Mouse (Mus musculus) heart, embryonic 14.5 days (tissue): Measurements from ENCODE around the gene Onecut1. TPM values are rescaled to one million over a fixed set of nuclear protein-coding genes. Genes with fewer than 3 reads are reported as not detected.
A peak's percentile ranks its signal among the peaks of the same experiment; 100 is the strongest.

Experiments used
- ATAC-seq: fragments of 200-750 bp; cut with Nextera tagmentation; 2 replicates; pipeline ENCODE4 v1.8.0; 2017; ENCODE audit warnings: low read depth, moderate TSS enrichment; ENCODE audit not compliant: insufficient number of reproducible peaks, insufficient read depth, low FRiP score
- H3K27ac ChIP-seq, 2 experiments: fragments of 200-500 bp in 1 of 2; fragments of 300-500 bp in 1 of 2; sonication (generic) in 1 of 2; replicated peaks in 1 of 2; 2 replicates each; pipeline ENCODE4 v1.5.1; 2012 to 2014; ENCODE audit warnings: low read depth in 2 of 2, low read length in 2 of 2, control low read depth in 1 of 2, mild to moderate bottlenecking in 1 of 2, mixed read lengths in 1 of 2; ENCODE audit not compliant: control insufficient read depth in 1 of 2, insufficient read depth in 1 of 2
- H3K27me3 ChIP-seq: fragments of 300-500 bp; sonication (generic); 2 replicates; pipeline ENCODE4 v1.6.1; 2014; ENCODE audit warnings: mild to moderate bottlenecking, low read length, control low read depth; ENCODE audit not compliant: control insufficient read depth, insufficient read depth
- H3K36me3 ChIP-seq: fragments of 300-500 bp; sonication (generic); 2 replicates; pipeline ENCODE4 v1.6.1; 2014; ENCODE audit warnings: mild to moderate bottlenecking, control low read depth, low read length, mixed read lengths; ENCODE audit not compliant: control insufficient read depth, insufficient read depth
- H3K4me1 ChIP-seq, 2 experiments: fragments of 200-500 bp in 1 of 2; fragments of 300-500 bp in 1 of 2; sonication (generic) in 1 of 2; 2 replicates each; pipeline ENCODE4 v1.6.1; 2012 to 2014; ENCODE audit warnings: low read length in 2 of 2, control low read depth in 1 of 2, mixed read lengths in 1 of 2; ENCODE audit not compliant: control insufficient read depth in 2 of 2, insufficient read depth in 2 of 2
- H3K4me2 ChIP-seq: fragments of 300-500 bp; sonication (generic); 2 replicates; pipeline ENCODE4 v1.6.1; 2014; ENCODE audit warnings: mild to moderate bottlenecking, low read length
- H3K4me3 ChIP-seq, 2 experiments: fragments of 200-500 bp in 1 of 2; fragments of 300-500 bp in 1 of 2; sonication (generic) in 1 of 2; 2 replicates each; pipeline ENCODE4 v1.5.1; 2012 to 2014; ENCODE audit warnings: low read length in 2 of 2, mild to moderate bottlenecking in 2 of 2, control low read depth in 1 of 2, low read depth in 1 of 2, moderate library complexity in 1 of 2; ENCODE audit not compliant: control insufficient read depth in 1 of 2, insufficient read depth in 1 of 2
- H3K9ac ChIP-seq: fragments of 300-500 bp; sonication (generic); 2 replicates; pipeline ENCODE4 v1.6.1; 2014; ENCODE audit warnings: mild to moderate bottlenecking, low read length
- H3K9me3 ChIP-seq: fragments of 300-500 bp; sonication (generic); 2 replicates; pipeline ENCODE4 v1.6.1; 2016; ENCODE audit warnings: low read length, control low read depth; ENCODE audit not compliant: control insufficient read depth
- WGBS: fragments of 180-500 bp; shearing (Covaris S2); extraction: QIAGEN DNeasy Blood & Tissue Kit; methylation state at CpG from one replicate; pipeline ENCODE4 v1.1.7; 2014; 5-methylcytosine and 5-hydroxymethylcytosine counted together
- polyA plus RNA-seq: library from polyadenylated mRNA; unstranded; fragments of >200 nt; fragmentation: Nextera tagmentation; extraction: Ambion mirVana; gene quantifications from 2 replicates; pipeline ENCODE4 v1.2.1, GENCODE M21; 2014

Onecut1 gene
- polyA plus RNA-seq, 1 experiment from 2014 or later: not detected

DNA sequence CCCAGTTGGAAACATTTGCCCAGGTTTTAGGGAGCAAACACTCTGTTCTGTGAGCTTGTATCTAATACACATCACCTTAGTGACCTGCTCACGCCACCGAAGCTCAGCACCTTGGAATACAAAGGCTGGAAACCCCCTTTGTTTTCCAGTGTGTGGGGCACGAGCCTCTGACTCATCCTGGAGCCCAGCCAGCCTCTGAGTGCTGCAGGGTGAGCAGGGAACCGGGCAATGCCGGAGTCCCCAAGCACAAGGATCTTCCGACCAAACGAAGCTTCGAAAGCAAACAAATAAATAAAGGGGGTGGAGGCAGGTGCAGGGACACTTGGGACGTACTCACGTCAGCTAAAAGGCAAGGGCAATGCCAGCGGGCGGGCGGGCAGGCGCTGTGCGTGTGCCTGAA lies 47.5 kb downstream of the Onecut1 start:
- H3K27ac ChIP-seq: peak overlapping the region; percentile 32 to 39; a peak in 2 of 4 replicates

DNA sequence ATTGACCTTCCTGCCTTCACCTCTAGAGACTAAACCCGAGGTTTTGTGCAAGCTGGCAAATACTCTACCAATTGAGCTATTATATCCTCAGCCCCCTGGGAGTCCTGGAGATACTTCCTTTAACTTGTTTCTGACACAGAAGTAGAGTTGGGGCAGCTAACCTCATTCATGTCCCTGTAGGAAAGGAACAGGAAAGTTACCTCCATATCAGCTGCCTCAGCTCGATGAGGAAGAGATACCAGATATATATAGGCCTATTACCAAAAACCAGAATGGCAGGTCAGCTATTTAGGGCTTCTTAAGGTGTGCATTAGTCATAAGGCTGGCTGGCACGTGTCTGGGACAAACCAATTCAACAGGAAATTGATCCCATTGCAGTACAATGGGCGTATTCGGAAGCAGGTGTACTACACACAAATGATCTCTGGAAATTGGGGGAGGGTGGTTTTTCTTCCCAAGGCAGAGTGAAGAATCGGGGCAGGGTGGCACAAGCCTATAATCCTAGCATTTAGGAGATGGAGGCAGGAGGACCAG lies 48.6 kb downstream of the Onecut1 start:
- no peak overlapping the region for H3K27ac ChIP-seq
- H3K4me3 ChIP-seq: no peak overlapping the region
- H3K4me2 ChIP-seq: no peak overlapping the region
- no peak overlapping the region for H3K9ac ChIP-seq
- H3K36me3 ChIP-seq: no peaks in the 10 kb centered on the region
- no peaks in the 10 kb centered on the region for H3K9me3 ChIP-seq
- H3K27me3 ChIP-seq: no peaks in the 10 kb centered on the region
- peaks cover 17 to 22% of the 10 kb centered on the region in 2 experiments for H3K4me1 ChIP-seq
- ATAC-seq: no peak
- 74% methylated on average over 6 of the region's 6 CpGs for WGBS

More for the DNA sequence above, 47.5 kb downstream of the Onecut1 start:
- H3K9ac ChIP-seq: peak overlapping the region; percentile 48; the same call in 1 of the 2 replicates
- peak; percentile 56; the same call in 1 of the 2 replicates for ATAC-seq
- no peaks in the 10 kb centered on the region for H3K36me3 ChIP-seq
- peaks cover 17 to 22% of the 10 kb centered on the region in 2 experiments for H3K4me1 ChIP-seq
- no peaks in the 10 kb centered on the region for H3K27me3 ChIP-seq
- 0 out of 2 replicates have a peak overlapping the region, but pooled peaks have one; percentile 20 for H3K4me2 ChIP-seq
- H3K9me3 ChIP-seq: no peaks in the 10 kb centered on the region
- H3K4me3 ChIP-seq: no peak overlapping the region
- WGBS: 43% methylated on average over 15 of the region's 15 CpGs

DNA sequence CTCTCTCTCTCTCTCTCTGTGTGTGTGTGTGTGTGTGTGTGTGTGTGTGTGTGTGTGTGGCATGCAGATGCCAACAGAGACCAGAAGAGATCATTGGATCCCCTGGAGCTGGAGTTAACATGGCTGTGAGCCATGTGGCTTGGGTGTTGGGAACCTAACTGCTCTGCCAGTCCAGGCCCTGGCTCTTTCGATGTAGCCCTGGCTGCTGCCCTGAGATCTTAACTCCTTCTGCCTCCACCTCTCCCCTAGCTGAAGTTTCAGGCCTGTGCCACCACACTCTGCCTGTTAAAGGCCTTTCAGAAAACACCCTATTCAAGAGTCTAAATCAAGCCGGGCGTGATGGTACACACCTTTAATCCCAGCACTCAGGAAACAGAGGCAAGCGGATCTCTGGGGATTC lies 49.7 kb downstream of the Onecut1 start:
- Histone ChIP-seq H3K27ac (peak overlapping the region; percentile 10 to 47; a peak in 1 of 4 replicates), H3K4me3 (no peak overlapping the region), H3K9ac (no peak overlapping the region), H3K36me3 (no peaks in the 10 kb centered on the region), H3K4me1 (peaks cover 17 to 22% of the 10 kb centered on the region in 2 experiments), H3K4me2 (no peak overlapping the region), H3K27me3 (no peaks in the 10 kb centered on the region), H3K9me3 (no peaks in the 10 kb centered on the region)
- ATAC-seq: no peak
- 76% methylated on average over 4 of the region's 4 CpGs for WGBS

DNA sequence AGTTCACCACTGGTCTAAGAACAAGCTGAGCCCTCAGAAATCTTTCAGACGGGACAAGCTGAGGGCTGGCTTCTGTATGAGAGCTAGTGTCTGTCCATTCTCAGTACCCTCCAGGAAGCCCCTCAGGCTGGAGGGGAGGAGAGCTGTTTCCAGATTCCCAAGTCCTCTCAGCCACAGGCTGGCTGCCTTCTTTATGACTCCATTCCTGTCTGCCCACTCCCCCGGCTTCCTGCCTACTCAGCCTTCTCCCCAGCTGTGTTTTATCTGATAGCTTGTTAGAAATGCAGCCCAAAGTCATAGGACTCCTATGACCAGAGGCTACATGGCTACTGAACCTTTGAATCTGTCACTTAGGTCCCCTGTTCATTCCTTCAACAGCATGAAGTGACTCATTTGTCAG lies 50.2 kb downstream of the Onecut1 start:
- WGBS: 55% methylated on average over 2 of the region's 2 CpGs
- H3K36me3 ChIP-seq: no peaks in the 10 kb centered on the region
- peaks cover 17 to 23% of the 10 kb centered on the region in 2 experiments for H3K4me1 ChIP-seq
- peak overlapping the region in 1 of 2 experiments; percentile 47; a peak in 1 of 4 replicates for H3K27ac ChIP-seq
- H3K27me3 ChIP-seq: no peaks in the 10 kb centered on the region
- no peak overlapping the region for H3K4me3 ChIP-seq
- ATAC-seq: no peak
- H3K9ac ChIP-seq: no peak overlapping the region
- no peak overlapping the region for H3K4me2 ChIP-seq
- H3K9me3 ChIP-seq: no peaks in the 10 kb centered on the region

DNA sequence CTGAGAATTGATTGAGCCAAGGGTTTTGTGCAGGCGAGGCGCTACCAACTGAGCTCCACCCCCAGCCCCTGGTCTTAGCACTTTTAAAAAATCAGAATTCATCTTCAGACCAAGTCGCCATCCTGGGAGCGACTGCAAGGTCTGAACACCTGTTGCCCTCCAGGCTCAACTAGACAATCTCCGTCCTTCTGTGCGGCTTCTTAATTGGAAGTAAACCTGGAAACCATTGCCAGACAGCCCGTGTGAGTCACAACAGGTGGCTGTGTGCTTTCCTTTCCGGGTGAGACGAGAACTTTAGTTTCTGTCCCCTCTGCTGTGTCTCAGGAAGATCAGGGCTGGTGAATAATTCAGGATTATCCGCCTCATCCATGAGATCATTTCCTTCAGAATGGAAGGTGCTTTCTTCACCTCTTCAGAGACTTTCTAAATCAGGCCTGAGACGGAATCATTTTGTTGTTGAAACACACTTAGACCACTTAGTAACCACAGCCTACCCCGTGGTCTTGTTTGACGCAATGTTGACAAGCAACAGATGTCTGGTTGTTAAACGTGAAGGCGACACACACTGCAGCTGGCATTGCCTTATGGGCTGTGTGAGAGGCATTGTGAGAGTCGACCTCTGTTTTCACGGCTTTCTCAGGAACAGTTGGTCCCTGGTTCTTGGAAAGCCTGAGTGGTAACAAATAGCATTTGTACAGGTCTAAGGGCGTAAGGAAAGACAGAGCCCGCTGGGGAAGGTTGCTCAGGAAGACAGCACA lies 51.1 kb downstream of the Onecut1 start:
- peaks cover 4% of the 10 kb centered on the region; the same call in 1 of the 2 replicates for H3K9me3 ChIP-seq
- no peak overlapping the region for H3K4me2 ChIP-seq
- ATAC-seq: no peak
- H3K9ac ChIP-seq: no peak overlapping the region
- no peaks in the 10 kb centered on the region for H3K36me3 ChIP-seq
- no peak overlapping the region for H3K4me3 ChIP-seq
- WGBS: 47% methylated on average over 19 of the region's 19 CpGs
- H3K4me1 ChIP-seq: peaks cover 17 to 23% of the 10 kb centered on the region in 2 experiments
- H3K27me3 ChIP-seq: no peaks in the 10 kb centered on the region
- 0 out of 4 replicates have a peak overlapping the region, but pooled peaks of 1 of the 2 experiments have one; percentile 14 for H3K27ac ChIP-seq

DNA sequence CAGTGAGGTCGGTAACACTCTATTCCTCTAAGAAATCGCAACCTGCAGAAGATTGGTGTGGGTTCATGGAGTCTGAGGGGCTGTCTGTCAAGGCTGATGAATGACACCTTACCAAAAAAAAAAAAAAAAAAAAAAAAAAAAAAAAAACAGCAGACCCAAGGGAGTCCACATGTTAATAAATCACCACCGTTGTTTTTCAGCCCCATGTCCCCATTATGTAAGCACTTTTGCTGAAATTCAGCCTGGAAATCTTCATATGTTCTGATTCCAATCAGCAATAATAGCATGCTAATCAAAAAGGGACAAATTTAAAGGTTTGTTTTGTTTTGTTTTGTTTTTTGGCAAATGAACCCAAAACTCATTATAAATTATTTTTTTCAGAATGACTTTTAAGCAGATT lies 53.9 kb downstream of the Onecut1 start:
- ATAC-seq: no peak
- Histone ChIP-seq H3K4me2 (no peak overlapping the region), H3K4me1 (peaks cover 7 to 14% of the 10 kb centered on the region in 2 experiments; a peak in 3 of 4 replicates), H3K9ac (no peak overlapping the region), H3K36me3 (no peaks in the 10 kb centered on the region), H3K9me3 (peaks cover 4% of the 10 kb centered on the region; the same call in 1 of the 2 replicates), H3K27me3 (no peaks in the 10 kb centered on the region), H3K27ac (no peak overlapping the region), H3K4me3 (no peak overlapping the region)
- 75% methylated on average over 3 of the region's 3 CpGs for WGBS

DNA sequence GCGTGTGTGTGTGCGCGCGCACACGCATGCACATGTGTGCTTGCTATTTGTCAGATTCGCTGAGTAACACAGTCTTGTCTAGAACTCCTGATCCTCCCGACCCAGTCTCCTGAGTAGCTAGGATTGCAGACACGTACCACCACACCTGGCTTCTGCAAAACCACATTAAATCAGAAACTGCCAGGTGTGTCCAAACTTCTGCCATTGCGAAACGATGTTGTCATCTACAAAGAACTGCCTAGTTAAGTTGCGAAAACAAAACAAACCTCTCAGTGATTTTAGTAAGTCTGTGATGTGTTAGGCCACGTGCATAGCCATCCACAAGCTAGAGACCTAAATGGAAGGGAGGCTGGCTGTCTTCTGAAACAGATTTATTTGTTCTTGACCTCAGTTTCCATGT lies 58.7 kb downstream of the Onecut1 start:
- Histone ChIP-seq H3K4me1 (peaks cover 12 to 17% of the 10 kb centered on the region in 2 experiments), H3K9me3 (peaks cover 4% of the 10 kb centered on the region; the same call in 1 of the 2 replicates), H3K4me3 (no peak overlapping the region), H3K4me2 (no peak overlapping the region), H3K27me3 (no peaks in the 10 kb centered on the region), H3K36me3 (no peaks in the 10 kb centered on the region), H3K27ac (no peak overlapping the region), H3K9ac (no peak overlapping the region)
- WGBS: 88% methylated on average over 12 of the region's 12 CpGs
- no peak for ATAC-seq
